Mouse (Mus musculus): ENCODE results near the gene Dcxr.
"Not testable (repeated sequence)": the region's sequence is repeated elsewhere in the genome, so short reads cannot be mapped to it uniquely, and the experiment has no call there.

Gene Dcxr

DNA sequence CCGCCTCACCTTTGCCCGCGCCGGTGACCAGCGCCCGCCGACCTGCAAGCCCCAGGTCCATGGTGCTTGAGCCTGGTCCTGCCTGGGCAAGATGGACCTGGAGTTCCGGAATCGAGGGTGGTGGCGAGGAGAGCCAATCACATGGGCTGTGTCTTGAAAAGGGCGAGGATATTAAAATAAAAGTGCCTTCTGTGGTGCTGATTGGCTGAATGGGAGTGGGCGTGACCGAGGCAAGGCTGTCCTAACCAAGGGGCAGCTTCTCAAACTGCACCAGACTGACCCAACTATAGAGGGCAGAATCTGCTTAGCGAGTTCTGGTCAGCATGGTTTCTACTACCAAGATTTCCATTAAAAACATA, at the start of gene Dcxr:
TSS of gene Dcxr (minus strand) at position 113 of the 359 bp plus-strand sequence.
- peak; percentile 76 for DNase-seq (ENCODE audit: low spot score)

DNA sequence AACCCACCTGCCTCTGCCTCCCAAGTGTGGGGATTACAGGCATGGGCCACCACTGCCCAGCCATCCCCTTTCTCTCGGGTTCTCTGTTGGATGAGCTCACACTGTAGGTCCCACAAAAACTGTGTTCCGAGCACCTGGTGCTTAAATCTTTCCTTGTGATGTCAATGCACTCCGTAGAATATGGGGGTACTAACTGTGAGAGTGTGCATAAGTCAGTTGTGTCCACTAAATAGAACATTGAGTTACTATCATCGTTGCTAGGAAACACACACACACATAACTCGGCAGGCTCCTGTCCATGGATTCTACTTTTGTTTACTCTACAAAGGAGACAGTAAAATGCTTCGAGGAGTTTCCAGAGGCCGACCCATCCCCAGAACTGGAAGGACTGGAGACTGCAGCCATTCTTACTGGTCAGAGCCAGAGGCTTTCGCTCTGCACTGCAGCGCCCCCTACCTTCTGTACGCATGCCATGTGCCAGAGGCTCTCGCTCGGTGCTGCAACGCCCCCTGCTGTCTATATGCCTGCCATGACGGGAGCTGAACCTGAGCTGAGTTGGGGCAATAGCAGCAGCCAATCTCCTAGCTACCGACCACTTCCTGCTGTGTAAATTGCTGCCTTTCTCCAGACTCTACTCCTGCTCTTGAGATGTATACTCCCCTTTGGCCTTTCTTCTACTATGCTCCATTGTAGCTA, 48.8 kb upstream of the Dcxr start:
- peak; percentile 99 for DNase-seq (ENCODE audit: low spot score)

DNA sequence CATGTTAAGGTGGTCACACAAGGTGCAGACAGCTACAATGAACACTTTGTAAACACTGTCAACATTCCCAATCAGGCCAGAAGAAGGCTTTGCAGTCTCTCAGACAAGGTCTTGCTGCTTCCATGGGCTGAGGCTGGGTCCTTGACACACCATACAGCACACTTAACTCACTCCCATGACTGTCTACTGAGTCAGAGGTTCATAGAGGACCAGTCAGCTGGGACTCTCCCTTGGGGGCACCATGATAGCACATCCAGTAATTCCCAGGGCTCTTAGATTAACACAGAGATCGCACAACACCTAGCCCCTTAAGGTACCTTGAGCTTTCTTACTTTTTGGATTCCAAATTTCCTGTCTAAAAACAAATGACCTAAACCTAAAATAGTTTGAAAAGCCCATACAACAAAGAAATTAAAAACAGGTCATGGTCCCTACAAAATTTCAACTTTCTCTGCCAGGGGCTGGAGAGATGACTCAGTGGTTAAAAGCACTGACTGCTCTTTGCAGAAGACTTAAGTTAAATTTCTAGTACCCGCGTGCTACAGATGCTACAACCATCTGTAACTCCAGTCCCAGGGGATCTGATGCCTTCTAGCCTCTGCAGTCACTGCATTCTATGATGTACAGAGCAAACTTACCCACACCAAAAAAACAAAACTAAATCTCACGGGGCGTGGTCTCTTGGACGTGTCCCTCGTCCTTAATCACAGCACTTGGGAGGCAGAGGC, 46.5 kb upstream of the Dcxr start:
- no peak for DNase-seq (ENCODE audit: low spot score)

DNA sequence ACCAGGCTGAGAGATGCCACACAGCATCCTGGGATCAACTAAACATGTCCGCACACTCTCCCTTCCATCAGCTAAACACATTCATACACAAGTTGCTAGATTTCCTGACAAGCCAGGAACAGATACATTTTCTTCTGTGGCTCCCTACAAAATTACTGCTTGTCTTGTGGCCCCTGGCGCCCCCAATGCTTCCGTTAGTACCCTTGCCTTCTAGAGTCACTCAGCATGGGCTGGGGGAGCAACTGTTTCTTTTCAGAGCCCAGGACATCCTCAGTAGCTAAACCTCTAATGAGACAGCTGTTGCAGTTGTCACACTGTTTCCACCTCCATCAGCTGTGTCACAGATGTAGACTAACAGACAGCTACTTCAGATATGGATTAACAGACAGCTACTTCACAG, 45.7 kb upstream of the Dcxr start:
- DNase-seq (ENCODE audit: low spot score): no peak

DNA sequence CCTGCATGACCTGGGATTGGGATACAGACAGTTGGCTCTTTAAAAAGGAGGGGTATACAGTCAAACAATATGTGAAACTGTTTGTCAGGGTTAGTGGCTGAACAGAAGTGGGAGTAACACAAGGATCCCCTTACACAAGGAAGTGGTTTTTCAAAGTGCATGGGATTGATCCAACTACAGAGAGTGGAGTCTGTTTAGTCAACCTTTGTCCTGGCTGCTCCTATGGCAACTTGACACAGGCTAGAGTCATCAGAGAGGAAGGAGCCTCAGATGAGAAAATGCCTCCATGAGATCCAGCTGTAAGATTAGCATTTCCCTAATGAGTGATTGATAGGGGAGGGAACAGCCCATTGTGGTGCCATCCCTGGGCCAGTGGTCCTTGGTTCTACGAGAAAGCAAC, 41.1 kb upstream of the Dcxr start:
- no peak for DNase-seq (ENCODE audit: low spot score)

DNA sequence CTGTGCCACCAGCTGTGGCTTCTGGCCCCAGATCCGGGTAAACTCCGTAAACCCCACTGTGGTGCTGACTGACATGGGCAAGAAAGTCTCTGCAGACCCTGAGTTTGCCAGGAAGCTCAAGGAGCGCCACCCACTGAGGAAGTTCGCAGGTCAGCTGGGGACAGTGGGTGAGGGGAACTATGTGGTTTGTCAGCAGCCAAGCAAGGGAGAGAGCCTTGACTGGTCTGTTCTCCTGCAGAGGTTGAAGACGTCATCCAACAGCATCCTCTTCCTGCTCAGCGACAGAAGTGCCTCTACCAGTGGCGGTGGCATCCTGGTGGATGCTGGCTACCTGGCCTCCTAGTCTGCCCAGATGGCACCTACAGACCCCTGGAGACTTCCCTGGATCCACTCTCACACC, 39.9 kb upstream of the Dcxr start:
- not testable (repeated sequence) for DNase-seq (ENCODE audit: low spot score)

DNA sequence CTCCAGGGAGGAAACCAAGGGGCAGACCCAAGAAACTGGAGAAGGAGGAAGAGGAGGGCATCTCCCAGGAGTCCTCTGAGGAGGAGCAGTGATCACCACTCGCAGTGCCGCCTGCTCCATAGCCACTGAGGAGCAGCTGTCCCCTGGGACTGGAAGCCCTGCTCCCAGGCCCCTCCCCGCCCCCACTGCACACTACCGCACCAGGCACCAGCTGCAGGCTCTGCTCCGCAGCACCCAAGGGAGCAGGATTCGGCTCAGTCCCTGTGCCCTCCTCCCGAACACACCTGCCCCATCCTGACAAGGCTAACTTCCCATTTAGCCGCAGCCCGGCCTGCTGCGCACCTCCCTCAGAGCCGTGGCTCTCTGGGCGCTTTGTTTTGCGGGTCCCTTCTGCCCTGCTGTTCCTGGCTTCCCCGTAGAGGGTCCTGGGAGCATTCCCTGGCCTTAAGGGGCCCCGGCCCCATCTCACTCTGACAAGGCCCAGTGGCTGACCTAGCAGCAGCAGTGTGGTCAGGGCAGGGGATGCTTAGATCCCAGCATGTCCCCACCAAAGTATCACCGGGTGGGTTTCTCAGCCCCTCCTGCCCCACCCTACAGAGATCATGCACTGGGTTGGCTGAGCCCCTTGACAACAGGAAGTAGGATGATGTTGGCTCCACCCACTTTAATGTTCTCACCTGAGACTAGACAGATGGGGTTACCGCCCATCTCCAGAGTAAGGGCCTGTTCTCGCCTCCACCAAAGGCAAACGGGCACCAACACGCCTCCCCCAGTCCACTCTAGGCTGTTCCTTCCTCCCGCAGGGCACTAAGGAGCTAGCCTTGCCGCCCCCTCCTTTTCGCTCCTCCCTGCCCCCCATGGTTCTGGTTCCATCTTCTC, 36.3 kb upstream of the Dcxr start:
- not testable (repeated sequence) for DNase-seq (ENCODE audit: low spot score)

DNA sequence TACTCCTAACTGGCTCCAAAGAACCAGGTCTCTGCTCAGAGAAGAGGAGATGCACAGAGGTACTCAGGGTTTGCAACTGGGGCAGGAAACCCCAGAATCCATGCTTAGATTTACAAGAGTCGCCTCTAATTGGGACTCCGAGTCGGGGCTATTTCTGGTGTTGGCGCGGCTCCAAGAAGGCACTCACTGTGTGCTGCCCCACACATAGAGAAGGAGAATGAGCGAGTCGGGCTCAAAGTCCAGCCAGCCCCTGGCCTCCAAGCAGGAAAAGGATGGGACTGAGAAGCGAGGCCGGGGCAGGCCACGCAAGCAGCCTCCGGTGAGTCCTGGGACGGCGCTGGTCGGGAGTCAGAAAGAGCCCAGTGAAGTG, 35.6 kb upstream of the Dcxr start, which contains the start of gene Hmga1b:
TSS of gene Hmga1b (plus strand) at position 123 of the 370 bp plus-strand sequence.
- DNase-seq (ENCODE audit: low spot score): not testable (repeated sequence)

DNA sequence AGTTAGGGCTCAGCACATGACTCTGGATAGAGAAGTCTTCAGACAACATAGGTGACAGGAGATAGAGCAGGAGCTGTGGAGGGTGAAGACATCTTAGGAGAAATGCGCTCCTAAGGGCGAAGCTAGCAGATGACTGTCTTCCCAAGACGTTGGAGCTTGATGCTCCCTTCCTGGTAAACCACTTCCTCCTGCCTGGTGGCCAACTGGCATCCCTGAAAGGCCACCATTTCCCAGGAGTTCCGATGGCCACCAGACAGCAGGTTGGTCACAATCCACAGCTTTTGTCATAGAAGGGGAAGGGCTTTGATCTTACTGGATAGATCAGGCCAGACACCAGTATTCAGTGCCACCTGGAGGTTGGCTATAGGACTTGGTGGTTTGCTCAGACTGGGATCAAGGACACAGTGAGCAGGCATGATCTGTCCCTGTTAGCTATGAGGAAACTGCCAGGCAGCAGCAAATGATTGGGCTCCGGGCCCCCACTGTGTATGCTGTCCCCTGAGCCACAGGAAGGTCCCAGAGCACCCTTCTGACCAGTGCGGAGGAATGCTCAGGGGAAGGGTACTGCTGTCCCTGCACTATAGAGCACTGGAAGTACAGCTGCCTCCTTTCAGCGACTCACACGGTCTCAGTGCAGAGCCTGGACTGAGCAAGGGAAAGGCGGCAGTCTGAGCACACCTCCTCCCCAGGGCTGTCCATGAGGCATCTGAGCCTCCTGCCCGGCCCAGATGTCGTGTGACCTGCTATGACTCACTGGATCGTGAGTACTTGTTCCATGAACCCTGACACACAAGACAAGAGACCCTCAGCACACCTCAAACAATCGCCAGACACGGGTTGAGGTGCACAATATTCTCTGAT, 35.0 kb upstream of the Dcxr start:
- DNase-seq (ENCODE audit: low spot score): no peak

DNA sequence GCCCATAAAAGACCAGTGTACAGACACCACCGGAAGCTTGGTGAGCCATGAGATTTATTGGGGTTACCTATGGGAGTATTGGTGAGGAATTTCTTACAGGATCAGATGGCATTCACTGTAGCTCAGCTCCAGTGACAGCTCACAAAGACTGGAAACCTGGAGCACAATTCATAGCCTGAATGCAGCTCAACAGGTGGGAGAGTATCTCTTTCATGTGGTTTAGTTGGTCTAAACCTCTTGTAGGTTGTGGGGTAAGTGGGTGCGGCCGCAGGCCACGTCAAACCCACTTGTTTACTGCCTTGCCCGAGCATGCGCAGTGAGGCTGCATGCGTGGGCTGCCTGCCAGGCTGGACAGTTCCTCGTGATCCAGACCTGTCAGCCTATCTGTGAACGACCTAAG, 33.2 kb upstream of the Dcxr start:
- DNase-seq (ENCODE audit: low spot score): no peak

DNA sequence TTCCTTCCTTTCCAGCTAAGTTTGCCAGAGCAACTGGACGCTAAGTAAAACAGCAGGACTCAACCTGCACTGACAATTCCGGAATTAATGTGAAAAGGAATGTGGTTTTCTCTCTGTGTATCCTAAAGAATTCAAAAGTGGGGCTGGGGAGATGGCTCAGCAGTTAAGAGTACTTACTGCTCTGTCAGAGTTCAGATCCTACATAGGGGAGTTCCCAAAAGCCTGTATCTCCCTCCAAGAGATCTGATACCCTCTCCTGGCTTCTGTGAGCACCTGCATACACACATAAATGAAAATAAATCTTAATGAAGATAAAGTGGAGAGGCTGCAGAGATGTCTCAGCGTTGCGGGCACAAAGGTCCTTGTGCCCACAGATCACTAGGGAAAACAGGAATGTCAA, 24.5 kb upstream of the Dcxr start:
- no peak for DNase-seq (ENCODE audit: low spot score)

DNA sequence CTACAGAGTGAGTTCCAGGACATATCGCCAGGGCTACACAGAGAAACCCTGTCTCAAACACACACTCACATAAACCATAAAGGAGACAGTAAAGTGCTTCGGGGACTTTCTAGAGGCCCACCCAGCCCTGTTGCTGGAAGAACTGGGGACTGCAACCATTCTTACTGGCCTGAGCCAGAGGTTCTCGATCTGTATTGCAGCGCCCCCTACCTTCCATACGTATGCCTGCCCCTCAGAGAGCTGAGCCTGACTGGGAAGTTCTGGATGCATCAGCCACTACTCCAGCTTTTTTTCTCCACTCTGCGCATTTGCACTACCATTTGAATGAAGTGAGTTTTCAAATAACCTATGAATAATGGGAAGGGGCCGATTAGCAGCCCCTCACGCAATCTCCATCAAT, 22.3 kb upstream of the Dcxr start:
- DNase-seq (ENCODE audit: low spot score): no peak

DNA sequence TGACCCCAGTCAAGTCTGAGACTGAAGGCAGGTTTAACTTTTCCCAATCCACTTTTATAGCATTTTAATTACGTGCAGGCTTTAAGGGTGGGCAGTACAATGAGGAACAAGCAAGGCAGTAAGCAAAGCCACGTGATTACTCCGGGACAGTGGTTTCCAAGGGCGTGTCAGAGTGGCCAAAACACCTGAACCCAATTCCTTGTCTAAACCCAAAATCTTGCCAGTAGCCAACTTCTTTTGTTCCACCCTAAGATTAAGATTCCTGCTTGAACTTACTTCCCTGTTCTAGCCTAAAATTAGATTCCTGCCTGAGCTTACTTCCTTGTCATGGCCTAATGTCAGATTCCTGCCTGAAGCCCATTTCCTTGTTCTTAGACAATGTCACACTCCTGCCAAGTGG, 20.9 kb upstream of the Dcxr start:
- DNase-seq (ENCODE audit: low spot score): no peak

DNA sequence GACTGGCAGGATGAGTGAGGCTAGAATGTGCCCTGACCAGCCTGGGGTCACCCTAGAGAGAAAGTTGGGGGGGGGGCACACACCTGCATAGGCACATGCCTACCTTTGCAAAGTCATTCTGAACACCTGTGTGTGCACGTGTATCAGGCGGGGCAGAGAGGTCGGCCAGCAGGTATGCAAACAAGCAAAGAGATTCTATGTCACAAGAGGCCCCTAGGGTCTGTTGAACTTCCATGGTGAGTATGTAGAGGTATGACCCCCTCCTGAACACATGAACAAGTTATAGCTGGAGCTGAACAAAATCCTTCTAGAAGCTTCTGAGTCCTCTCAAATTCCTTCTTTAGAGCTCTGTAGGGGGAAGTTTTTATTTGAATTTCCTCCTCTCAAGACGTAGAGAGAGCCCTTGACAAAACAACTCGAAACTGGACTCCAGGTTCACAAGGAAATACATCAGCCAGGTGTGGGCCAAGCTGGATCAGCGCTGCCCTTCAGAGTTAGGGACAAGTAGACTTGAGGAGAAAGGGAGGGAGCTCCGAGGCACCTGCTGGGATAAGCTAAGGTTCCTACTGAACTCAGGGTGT, 17.1 kb upstream of the Dcxr start:
- DNase-seq (ENCODE audit: low spot score): peak; percentile 5

DNA sequence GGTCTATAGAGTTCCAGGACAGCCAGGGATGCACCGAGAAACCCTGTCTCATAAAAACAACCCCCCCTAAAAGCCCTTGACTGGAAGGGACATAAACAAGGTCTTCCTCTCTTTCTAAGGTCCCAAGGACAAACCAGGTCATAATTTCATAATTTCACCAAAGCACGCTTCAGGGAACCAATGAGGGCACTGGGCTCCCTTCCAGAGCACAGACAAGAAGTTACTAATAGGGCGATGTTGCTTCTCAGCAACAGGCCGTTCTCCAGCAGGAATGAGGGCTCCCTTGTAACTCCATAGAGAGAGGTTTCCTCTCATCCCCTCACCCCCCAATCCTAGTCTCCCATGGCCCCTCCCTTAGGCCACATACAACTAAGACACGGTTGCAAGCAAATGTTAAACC, 13.9 kb upstream of the Dcxr start:
- DNase-seq (ENCODE audit: low spot score): no peak

DNA sequence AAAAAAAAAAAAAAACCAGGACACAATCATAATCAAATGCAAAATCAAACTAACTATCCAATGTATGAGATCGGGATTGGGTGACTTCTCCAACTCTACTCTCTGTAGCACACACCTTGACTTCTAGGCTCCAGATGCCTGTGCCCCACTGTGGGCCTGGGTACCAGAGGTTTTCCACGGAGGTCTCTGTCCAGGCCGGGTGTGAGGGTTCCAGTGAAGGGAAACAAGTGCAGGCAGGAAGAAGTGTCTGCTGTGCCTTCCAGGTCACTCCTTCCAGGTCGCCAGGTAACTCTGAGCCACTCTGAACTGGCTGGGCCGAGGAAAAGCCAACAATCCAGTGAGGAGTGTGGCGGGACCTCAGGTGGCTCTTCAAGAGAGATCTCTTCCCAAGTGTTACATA, 9.3 kb upstream of the Dcxr start:
- DNase-seq (ENCODE audit: low spot score): no peak

DNA sequence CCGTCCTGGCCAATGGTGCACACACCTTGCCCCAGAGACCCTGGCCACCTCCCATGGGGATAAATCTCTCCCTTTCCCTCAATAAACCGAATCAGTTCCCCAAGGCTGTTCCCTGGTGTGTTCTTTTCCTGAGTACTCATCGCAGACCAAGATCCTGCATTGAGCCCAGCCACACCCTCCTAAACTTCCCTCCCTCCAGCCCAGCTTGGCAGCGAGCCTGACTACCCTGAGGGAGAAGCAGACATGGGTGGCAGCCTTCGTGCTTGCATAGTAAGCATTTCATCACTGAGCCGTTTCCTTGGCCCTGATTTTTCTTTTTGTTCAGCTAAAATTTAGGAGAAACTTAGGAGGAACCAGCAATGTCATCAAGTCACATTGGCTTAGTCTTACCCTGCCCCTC, 6.4 kb upstream of the Dcxr start:
- peak; percentile 61 for DNase-seq (ENCODE audit: low spot score)

DNA sequence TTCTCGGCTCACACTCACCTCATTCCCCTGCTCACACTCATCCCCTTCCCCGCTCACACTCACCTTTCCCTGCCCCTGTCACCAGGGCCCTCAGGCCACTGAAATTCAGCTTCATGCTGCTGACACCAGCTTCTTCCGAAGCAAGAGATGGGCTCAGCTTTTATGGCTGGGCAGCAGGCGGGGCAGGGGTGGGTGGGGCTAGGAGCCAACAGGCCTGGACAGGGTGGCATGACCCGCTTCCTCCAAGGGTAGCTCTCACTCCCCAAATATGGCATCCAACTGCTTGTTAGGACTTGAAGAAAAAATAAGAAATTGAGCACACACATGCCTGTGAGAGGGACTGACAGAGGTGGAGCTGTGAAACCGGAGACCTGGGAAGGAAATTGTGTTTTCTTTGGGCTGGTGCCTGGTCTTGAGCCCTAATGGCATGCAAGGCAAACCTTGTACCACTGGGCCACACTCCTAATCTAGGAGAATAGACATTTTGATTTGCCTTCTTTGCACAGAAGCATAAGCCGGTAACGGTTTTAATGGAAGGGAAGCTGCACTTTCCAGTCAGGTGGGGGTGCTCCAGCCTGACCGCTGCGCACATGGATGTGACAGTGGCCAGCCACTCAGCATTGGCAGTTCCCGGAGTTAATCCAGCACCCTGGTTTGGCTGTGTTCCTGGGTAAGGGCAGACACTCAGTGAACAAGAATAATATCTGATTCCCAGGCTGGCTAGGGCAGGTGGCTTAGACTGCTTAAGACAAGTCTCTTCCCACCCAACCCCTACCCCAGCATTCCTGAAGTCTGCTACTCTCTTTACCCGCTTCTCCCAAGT, 5.0 kb upstream of the Dcxr start, which contains the start of gene Cbr2:
TSS of gene Cbr2 (minus strand) at position 257 of the 823 bp plus-strand sequence.
- no peak for DNase-seq (ENCODE audit: low spot score)

DNA sequence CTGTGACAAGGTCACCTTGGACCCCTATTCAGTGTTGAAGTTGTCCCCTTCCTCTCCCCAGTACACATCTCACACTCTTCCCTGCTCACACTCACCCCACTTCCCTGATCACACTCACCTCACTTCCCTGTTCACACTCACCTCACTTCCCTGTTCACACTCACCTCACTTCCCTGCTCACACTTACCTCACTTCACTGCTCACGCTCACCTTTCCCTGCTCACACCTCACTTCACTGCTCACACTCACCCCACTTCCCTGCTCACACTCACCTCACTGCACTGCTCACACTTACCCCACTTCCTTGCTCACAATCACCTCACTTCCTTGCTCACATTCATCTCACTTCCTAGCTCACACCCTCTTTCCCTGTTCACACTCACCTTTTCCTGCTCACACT, 4.3 kb upstream of the Dcxr start:
- DNase-seq (ENCODE audit: low spot score): no peak

DNA sequence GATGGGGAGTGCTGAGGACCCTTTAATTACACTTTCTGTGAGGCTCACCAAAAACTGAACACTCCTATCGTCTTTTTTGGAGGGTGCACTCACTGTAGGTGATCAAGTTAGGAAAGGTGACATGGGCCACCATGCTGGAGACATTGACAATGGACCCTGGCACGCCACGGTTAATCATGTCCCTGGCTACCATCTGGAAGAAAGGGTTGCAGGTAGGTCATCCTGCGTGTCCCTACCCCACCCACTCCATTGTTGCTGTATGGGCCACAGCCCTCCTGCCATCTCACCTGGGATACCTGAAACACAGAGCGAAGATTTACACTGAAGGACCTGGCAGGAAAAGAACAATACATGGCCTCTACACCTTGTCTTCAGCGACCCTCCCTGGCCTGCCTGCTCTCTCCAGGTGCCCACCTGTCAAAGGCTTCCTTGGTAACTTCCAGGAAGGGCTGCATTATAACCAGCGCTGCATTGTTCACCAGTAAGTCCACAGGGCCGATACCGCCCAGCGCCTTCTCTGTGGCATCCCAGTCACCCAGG, 3.3 kb upstream of the Dcxr start:
- DNase-seq (ENCODE audit: low spot score): no peak
